Mouse (Mus musculus) lung, postnatal 0 days (tissue): ENCODE measurements at regions not wholly inside any gene's neighbourhood (a gene's known extent, or its start where the extent isn't known, plus 50 kb on each side); places are given as distances from the start of the nearest gene placed in this dataset.

Experiments used
- ATAC-seq: fragments of 200-750 bp; cut with Nextera tagmentation; 2 replicates; pipeline ENCODE4 v1.8.0; 2017; ENCODE audit warnings: moderate library complexity
- DNase-seq: peaks from one replicate; pipeline ENCODE4 v3.0.0-alpha.2; 2016; ENCODE audit warnings: low spot score
- H3K27ac ChIP-seq: fragments of 300-500 bp; sonication (generic); 2 replicates; pipeline ENCODE4 v1.5.1; 2014; ENCODE audit warnings: antibody characterized with exemption, mild to moderate bottlenecking, low read length, mixed read lengths
- H3K27me3 ChIP-seq: fragments of 300-500 bp; sonication (generic); replicated peaks from 2 replicates; pipeline ENCODE4 v1.6.1; 2014; ENCODE audit warnings: low read length, mixed read lengths; ENCODE audit not compliant: insufficient read depth
- H3K36me3 ChIP-seq: fragments of 300-500 bp; sonication (generic); 2 replicates; pipeline ENCODE4 v1.6.1; 2014; ENCODE audit warnings: low read length, mixed read lengths; ENCODE audit not compliant: insufficient read depth
- H3K4me1 ChIP-seq: fragments of 300-500 bp; sonication (generic); 2 replicates; pipeline ENCODE4 v1.6.1; 2014; ENCODE audit warnings: antibody characterized with exemption, low read depth, low read length, mixed read lengths; ENCODE audit not compliant: insufficient read depth
- H3K4me2 ChIP-seq: fragments of 300-500 bp; sonication (generic); replicated peaks from 2 replicates; pipeline ENCODE4 v1.6.1; 2014; ENCODE audit warnings: low read depth, mild to moderate bottlenecking, low read length, moderate library complexity, mixed read lengths
- H3K4me3 ChIP-seq: fragments of 300-500 bp; sonication (generic); 2 replicates; pipeline ENCODE4 v1.5.1; 2014; ENCODE audit warnings: low read depth, low read length
- H3K9ac ChIP-seq: fragments of 300-500 bp; sonication (generic); replicated peaks from 2 replicates; pipeline ENCODE4 v1.6.1; 2014; ENCODE audit warnings: low read depth, mild to moderate bottlenecking
- H3K9me3 ChIP-seq: fragments of 300-500 bp; sonication (generic); 2 replicates; pipeline ENCODE4 v1.6.1; 2016; ENCODE audit warnings: low read length, mixed read lengths
- CTCF ChIP-seq: IDR thresholded peaks from 2 replicates; pipeline ENCODE4 v1.5.1; 2016; ENCODE audit warnings: antibody characterized with exemption, mild to moderate bottlenecking
- EP300 ChIP-seq: IDR thresholded peaks from 2 replicates; pipeline ENCODE4 v1.6.1; 2016; ENCODE audit warnings: antibody characterized with exemption, mild to moderate bottlenecking, control low read depth
- WGBS: fragments of 180-500 bp; shearing (Covaris S2); extraction: QIAGEN DNeasy Blood & Tissue Kit; methylation state at CpG from one replicate; pipeline ENCODE4 v1.1.7; 2014; 5-methylcytosine and 5-hydroxymethylcytosine counted together

DNA sequence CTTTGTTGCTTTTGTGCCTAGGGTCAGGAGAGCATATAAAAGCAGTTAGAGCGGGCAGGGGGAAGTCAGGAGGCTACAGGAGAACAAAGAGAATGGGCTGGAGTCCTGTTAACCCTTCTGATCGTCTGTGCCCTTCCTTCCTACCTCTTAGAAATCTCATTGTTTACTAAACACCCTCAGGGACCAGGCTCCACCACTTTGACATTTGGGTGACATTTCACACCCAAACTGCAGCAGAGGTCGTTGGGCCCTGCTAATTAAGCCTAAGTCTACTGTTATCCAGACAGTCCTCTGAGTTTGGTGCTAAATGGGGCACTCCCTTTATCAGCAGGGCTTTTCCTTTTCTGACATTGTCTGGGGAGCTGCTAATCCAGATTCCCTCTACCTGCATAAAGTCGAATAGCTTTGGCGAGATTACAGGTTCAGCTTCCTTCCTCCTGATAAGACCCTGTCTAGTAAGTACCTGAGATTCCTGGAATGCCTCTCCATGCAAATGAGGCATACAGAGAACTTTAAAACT lies 84.2 kb upstream of the Arglu1 start:
- Histone ChIP-seq H3K27me3 (no peaks in the 10 kb centered on the region), H3K36me3 (no peaks in the 10 kb centered on the region), H3K4me1 (no peaks in the 10 kb centered on the region), H3K9me3 (no peaks in the 10 kb centered on the region), H3K4me3 (no peak overlapping the region), H3K4me2 (no peak overlapping the region), H3K9ac (no peak overlapping the region), H3K27ac (no peak overlapping the region)
- 35% methylated on average over 5 of the region's 5 CpGs for WGBS
- 0 out of 2 replicates have a peak, but pooled peaks have one; percentile 21 for ATAC-seq
- peak; percentile 12 for DNase-seq
- no peak for TF ChIP-seq EP300
- TF ChIP-seq CTCF = no peak

DNA sequence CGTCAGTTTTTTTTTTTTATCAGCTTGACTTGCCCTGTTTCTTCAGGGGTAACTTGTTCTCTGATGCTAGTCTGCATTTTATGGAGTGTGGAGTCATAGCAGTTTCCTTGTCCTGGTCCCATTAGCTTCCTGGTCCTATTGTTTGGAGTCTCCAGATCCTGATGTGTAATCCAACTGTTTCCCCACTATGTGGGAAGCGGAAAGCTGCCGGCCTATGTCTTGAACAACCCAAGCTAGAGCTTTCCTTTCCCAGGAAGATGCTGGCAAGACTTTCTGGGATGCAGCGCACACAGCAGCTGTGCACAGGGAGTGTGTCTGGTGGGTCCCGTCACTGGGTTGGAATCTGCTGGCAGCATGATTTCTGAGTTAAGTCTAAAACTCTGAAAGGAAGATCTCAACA lies 82.1 kb upstream of the Arglu1 start:
- H3K9ac ChIP-seq = no peak overlapping the region
- H3K4me1 ChIP-seq = no peaks in the 10 kb centered on the region
- no peaks in the 10 kb centered on the region for H3K27me3 ChIP-seq
- no peaks in the 10 kb centered on the region for H3K36me3 ChIP-seq
- ATAC-seq (peak; percentile 67), DNase-seq (peak; percentile 32)
- no peak overlapping the region for H3K4me3 ChIP-seq
- peak; percentile 15; the same call in 1 of the 2 replicates for TF ChIP-seq EP300
- no peak for TF ChIP-seq CTCF
- no peak overlapping the region for H3K4me2 ChIP-seq
- H3K27ac ChIP-seq = no peak overlapping the region
- WGBS = 44% methylated on average over 5 of the region's 5 CpGs
- no peaks in the 10 kb centered on the region for H3K9me3 ChIP-seq

DNA sequence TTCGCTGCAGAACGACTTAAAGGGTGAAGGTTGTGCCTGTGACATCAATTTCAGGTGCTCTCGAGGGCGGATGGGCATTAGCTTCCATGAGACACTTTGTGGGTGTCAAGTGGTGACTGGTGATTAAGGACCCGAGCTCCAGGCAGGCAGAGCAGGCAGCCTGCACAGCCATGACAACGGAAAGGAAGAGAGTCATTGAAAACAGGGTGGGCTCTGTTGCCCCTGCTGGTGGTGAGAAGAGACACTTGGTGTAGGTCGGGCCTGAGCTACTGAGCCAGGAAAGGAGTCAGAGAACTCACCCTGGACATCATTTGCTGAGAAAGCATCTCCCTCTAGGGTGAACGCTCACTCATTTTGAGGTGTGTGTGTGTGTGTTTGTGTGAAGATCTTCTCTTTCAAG lies 80.1 kb upstream of the Arglu1 start:
- DNase-seq (no peak), ATAC-seq (no peak)
- Histone ChIP-seq H3K4me2 (no peak overlapping the region), H3K36me3 (no peaks in the 10 kb centered on the region), H3K9ac (no peak overlapping the region), H3K9me3 (no peaks in the 10 kb centered on the region), H3K4me1 (no peaks in the 10 kb centered on the region), H3K27ac (no peak overlapping the region), H3K27me3 (no peaks in the 10 kb centered on the region), H3K4me3 (no peak overlapping the region)
- TF ChIP-seq CTCF (no peak), EP300 (no peak)
- WGBS = 69% methylated on average over 8 of the region's 8 CpGs

DNA sequence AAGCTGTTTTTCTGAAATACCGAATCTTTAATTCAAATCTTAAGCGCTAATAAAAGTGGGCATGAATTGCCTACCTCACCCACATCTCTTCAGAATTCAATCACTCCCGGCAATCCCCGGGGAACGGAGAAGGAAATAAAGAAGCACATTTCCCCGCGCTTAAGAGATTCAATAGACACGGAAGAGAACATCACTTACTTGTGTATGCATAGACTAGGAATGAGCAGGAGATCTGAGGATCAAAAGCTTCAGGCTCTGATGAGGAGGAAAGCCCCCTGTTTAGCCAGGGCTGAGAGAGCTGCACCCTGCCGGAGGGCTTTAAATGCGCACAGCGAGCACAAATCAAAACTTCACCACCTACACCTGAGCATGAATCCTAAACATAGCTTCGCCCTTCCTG lies 72.0 kb upstream of the Arglu1 start:
- no peak overlapping the region for H3K27ac ChIP-seq
- H3K36me3 ChIP-seq = no peaks in the 10 kb centered on the region
- no peaks in the 10 kb centered on the region for H3K4me1 ChIP-seq
- H3K9ac ChIP-seq = no peak overlapping the region
- ATAC-seq (no peak), DNase-seq (no peak)
- no peak overlapping the region for H3K4me2 ChIP-seq
- H3K4me3 ChIP-seq = no peak overlapping the region
- H3K9me3 ChIP-seq = no peaks in the 10 kb centered on the region
- WGBS = 88% methylated on average over 12 of the region's 12 CpGs
- TF ChIP-seq EP300 (no peak), CTCF (no peak)
- H3K27me3 ChIP-seq = no peaks in the 10 kb centered on the region

DNA sequence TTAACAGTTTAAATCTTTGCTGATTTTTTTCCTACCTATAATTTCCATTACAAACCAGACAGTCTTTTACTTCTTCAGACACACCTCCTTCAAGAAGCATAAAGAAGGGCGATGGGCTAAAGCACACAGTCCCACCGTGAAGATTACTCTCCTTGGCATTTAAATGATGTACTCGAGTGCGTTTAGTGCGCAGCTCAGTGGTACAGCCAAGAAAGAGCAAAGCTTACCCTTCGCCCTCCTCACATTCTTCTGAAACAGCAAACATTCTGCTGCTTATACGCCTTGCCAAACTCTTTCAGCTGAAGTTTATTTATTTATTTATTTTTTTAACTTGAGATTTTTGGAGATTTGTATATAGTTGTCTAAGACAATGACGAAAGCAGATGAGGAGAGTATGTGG lies 68.0 kb upstream of the Arglu1 start:
- DNase-seq (peak; percentile 28), ATAC-seq (no peak)
- H3K4me1 ChIP-seq = no peaks in the 10 kb centered on the region
- H3K4me2 ChIP-seq = no peak overlapping the region
- H3K27me3 ChIP-seq = no peaks in the 10 kb centered on the region
- H3K4me3 ChIP-seq = no peak overlapping the region
- H3K9me3 ChIP-seq = no peaks in the 10 kb centered on the region
- no peaks in the 10 kb centered on the region for H3K36me3 ChIP-seq
- 34% methylated on average over 8 of the region's 8 CpGs for WGBS
- no peak overlapping the region for H3K9ac ChIP-seq
- no peak for TF ChIP-seq CTCF
- H3K27ac ChIP-seq = no peak overlapping the region

DNA sequence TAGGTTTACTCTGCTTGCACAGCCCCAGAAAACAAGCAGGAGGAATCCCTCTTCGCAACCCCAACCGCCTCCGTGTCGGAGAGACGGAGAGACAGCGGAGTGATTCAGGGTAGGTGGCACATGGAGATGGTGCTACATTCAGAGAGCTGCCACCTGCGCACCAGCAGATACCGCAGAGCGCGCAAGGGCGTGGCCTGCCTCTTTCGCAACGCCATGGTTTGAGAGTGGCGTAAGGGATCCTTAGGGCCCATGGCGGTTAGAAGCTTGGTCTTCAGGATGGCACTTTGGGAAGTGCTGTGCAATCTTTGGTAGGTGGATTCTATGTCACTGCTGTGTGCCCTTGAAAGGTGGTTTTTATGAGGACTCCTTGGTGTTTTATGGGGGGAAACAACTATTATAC lies 60.9 kb upstream of the Arglu1 start:
- no peaks in the 10 kb centered on the region for H3K36me3 ChIP-seq
- no peak overlapping the region for H3K9ac ChIP-seq
- no peak for DNase-seq
- 92% methylated on average over 15 of the region's 15 CpGs for WGBS
- H3K4me1 ChIP-seq = no peaks in the 10 kb centered on the region
- TF ChIP-seq CTCF (no peak), EP300 (no peak)
- H3K27ac ChIP-seq = no peak overlapping the region
- no peaks in the 10 kb centered on the region for H3K9me3 ChIP-seq
- H3K4me2 ChIP-seq = no peak overlapping the region
- no peaks in the 10 kb centered on the region for H3K27me3 ChIP-seq
- no peak for ATAC-seq
- H3K4me3 ChIP-seq = no peak overlapping the region

DNA sequence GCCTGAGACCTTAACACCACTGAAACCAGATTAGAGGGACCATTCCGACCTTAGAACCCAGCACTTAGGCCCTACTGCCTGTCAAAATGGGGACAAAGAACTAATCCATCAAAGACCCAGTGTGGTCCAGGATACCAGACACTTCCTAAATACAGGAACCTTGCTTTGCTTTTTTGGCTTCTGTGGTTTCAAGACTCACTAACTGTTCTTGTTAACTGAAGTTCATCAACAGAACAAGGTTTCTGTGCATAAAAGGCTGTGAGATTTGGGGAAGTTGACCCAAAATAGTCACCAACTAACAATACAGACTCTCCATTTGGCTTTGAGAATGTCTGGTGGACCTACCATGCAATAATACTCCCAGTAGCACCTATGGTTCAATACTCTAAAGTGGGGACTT lies 56.4 kb upstream of the Arglu1 start:
- H3K27ac ChIP-seq = no peak overlapping the region
- no peak overlapping the region for H3K9ac ChIP-seq
- no peaks in the 10 kb centered on the region for H3K4me1 ChIP-seq
- H3K36me3 ChIP-seq = no peaks in the 10 kb centered on the region
- no peak overlapping the region for H3K4me2 ChIP-seq
- DNase-seq = no peak
- WGBS = 68% methylated on average over 1 of the region's 1 CpGs
- no peaks in the 10 kb centered on the region for H3K9me3 ChIP-seq
- H3K27me3 ChIP-seq = no peaks in the 10 kb centered on the region
- H3K4me3 ChIP-seq = no peak overlapping the region
- no peak for ATAC-seq
- TF ChIP-seq CTCF (no peak), EP300 (no peak)
